Mouse (Mus musculus) C2C12 (cell line): Measurements from ENCODE around the gene Atr. TPM values are rescaled to one million over a fixed set of nuclear protein-coding genes. Genes with fewer than 3 reads are reported as not detected.

Experiments
- H3K27me3 ChIP-seq: one replicate; pipeline ENCODE4 v1.6.1; 2011; ENCODE audit not compliant: control insufficient read depth, insufficient read depth, insufficient read length
- H3K36me3 ChIP-seq: one replicate; pipeline ENCODE4 v1.6.1; 2011; ENCODE audit not compliant: control insufficient read depth, insufficient read depth
- H3K4me3 ChIP-seq: one replicate; pipeline ENCODE4 v1.5.1; 2011; ENCODE audit warnings: mild to moderate bottlenecking, control low read depth; ENCODE audit not compliant: poor library complexity, insufficient read depth, severe bottlenecking
- H3K79me2 ChIP-seq: one replicate; pipeline ENCODE4 v1.6.1; 2011; ENCODE audit not compliant: control insufficient read depth, insufficient read depth
- H3K79me3 ChIP-seq: one replicate; pipeline ENCODE4 v1.6.1; 2011; ENCODE audit warnings: low read depth, control low read depth
- H3ac ChIP-seq: one replicate; pipeline ENCODE3; 2011; ENCODE audit warnings: low read depth; ENCODE audit not compliant: control insufficient read depth, insufficient read length
- CEBPB ChIP-seq: IDR thresholded peaks from one replicate; pipeline ENCODE4 v1.6.1; 2011; ENCODE audit warnings: low read depth, mild to moderate bottlenecking, control low read depth, moderate library complexity
- CTCF ChIP-seq: IDR thresholded peaks from one replicate; pipeline ENCODE4 v1.5.1; 2011; ENCODE audit not compliant: control insufficient read depth, insufficient read depth, insufficient read length
- FOSL1 ChIP-seq: IDR thresholded peaks from one replicate; pipeline ENCODE4 v1.8.0; 2011; ENCODE audit warnings: mild to moderate bottlenecking, low read length; ENCODE audit not compliant: poor library complexity, insufficient read depth, severe bottlenecking
- MAX ChIP-seq: IDR thresholded peaks from one replicate; pipeline ENCODE4 v1.6.1; 2011; ENCODE audit warnings: mild to moderate bottlenecking, control low read depth
- MYOD1 ChIP-seq: IDR thresholded peaks from one replicate; pipeline ENCODE4 v1.6.1; 2011; ENCODE audit warnings: low read depth; ENCODE audit not compliant: control insufficient read depth, insufficient read length
- MYOG ChIP-seq: IDR thresholded peaks from one replicate; pipeline ENCODE4 v1.6.1; 2011; ENCODE audit not compliant: control insufficient read depth, insufficient read length; ENCODE audit errors: extremely low read depth
- USF1 ChIP-seq: IDR thresholded peaks from one replicate; pipeline ENCODE4 v1.6.1; 2011; ENCODE audit warnings: low read depth, mild to moderate bottlenecking, control low read depth, moderate library complexity
- polyA plus RNA-seq: library from polyadenylated mRNA; unstranded; fragments of >200 nt; fragmentation: generic; extraction: Trizol; gene quantifications from one replicate; pipeline ENCODE4 v1.2.1, GENCODE M21; 2012; ENCODE audit warnings: missing spikeins

Gene Atr
- polyA plus RNA-seq, 1 experiment: 2.1 TPM

DNA sequence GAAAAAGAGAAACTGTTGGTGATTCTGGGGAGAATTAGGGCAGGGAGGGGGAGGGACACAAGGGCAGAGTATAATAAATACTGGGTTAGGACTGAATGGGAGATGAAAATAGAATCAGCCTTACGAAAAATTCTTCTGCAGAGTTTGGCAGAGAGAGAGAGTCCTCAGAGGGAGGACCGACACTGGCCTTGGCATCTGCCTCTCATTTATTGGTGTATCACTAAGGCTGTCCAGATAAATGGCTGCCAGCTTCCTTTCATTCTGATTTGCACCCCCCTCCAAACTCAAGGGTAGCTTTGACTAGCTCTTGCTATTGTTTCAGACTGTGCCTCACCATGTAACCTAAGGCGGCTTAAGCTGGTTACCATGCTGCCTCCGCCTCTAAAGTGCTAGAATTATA is 1.4 kb upstream of the Atr start:
- TF ChIP-seq CEBPB (no peak), MYOG (no peak), CTCF (no peak), MYOD1 (no peak), USF1 (no peak), FOSL1 (no peak), MAX (no peak)
- Histone ChIP-seq H3K36me3 (no peaks in the 10 kb centered on the region), H3K79me2 (peaks cover 19% of the 10 kb centered on the region), H3K4me3 (no peak overlapping the region), H3K27me3 (peaks cover 4% of the 10 kb centered on the region), H3K79me3 (peaks cover 3% of the 10 kb centered on the region), H3ac (no peak overlapping the region)

DNA sequence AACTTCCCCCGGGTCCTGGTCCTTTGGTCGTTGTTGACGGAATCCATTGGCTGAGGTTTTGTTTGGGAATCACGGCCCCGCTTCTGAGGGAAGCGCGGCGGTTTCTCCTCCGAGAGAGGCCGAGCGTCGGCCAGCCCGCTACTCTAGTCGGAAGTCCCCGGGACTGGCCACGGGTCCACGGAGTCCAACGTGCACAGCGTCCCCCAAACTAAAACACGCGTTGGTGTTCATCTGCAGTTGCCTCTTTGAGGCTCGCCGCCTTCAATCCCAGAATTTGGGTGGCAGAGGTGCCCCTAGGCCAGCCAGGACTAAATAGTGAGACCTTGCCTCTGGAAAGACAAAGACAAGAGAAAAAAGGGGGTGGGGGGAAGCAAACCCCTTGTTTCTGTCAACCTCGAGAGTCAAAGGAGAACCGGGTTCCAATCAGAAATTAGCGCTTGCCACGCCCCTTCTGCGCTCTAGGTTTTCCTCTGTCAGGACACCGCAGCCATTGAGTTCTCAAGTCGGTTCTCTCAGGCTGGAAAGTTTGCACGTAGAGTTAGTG is 702 bp downstream of the Atr start:
- peaks cover 4% of the 10 kb centered on the region for H3K27me3 ChIP-seq
- H3K36me3 ChIP-seq: peaks cover 4% of the 10 kb centered on the region
- H3K79me3 ChIP-seq: peaks cover 3% of the 10 kb centered on the region
- no peak for TF ChIP-seq MAX
- TF ChIP-seq FOSL1: no peak
- no peak for TF ChIP-seq CEBPB
- no peak for TF ChIP-seq MYOD1
- no peak for TF ChIP-seq MYOG
- TF ChIP-seq CTCF: no peak
- TF ChIP-seq USF1: no peak
- H3ac ChIP-seq: peak overlapping the region; percentile 95
- peaks cover 19% of the 10 kb centered on the region for H3K79me2 ChIP-seq
- H3K4me3 ChIP-seq: peak overlapping the region; percentile 68

DNA sequence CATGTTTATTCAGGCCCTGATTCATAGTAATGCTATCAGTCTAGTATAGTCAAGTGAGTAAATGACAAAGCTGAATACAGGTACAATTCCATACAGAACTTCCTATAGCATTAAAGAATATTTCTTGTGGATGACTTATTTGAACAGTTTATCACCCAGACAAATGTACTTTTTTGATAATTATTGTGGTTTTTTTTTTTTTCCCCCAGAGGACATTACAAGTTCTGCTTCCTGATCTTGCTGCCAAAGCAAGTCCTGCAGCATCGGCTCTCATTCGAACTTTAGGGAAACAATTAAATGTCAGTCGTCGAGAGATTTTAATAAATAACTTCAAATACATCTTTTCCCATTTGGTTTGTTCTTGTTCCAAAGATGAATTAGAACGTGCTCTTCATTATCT is 20.8 kb downstream of the Atr start:
- Histone ChIP-seq H3K4me3 (no peak overlapping the region), H3K36me3 (peaks cover 47% of the 10 kb centered on the region), H3K27me3 (no peaks in the 10 kb centered on the region), H3ac (no peak overlapping the region), H3K79me3 (no peaks in the 10 kb centered on the region), H3K79me2 (no peaks in the 10 kb centered on the region)
- TF ChIP-seq CTCF (no peak), FOSL1 (no peak), USF1 (no peak), CEBPB (no peak), MYOD1 (no peak), MYOG (no peak), MAX (no peak)

DNA sequence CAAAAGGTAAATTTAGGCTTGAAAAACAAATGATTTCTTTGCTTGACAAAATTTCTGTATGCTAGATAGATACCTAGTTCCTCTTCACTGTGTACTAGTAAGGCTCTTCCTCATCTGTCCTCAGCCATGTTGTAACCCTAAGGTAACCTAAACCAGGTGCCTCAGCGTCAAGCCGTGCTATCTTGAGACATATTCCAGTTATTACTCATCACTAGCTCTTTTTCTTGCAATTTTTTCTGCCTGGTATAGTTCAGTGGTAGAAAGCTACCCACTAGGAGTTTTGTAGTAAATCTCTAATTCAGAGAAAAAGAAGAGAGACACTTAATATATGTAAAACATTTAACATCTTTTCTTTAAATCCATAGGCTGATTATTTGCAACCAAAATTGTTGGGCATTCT is 25.4 kb downstream of the Atr start:
- no peaks in the 10 kb centered on the region for H3K79me3 ChIP-seq
- H3K4me3 ChIP-seq: no peak overlapping the region
- no peak for TF ChIP-seq USF1
- TF ChIP-seq CTCF: no peak
- no peak for TF ChIP-seq CEBPB
- no peak for TF ChIP-seq MYOG
- TF ChIP-seq MAX: no peak
- no peak for TF ChIP-seq FOSL1
- TF ChIP-seq MYOD1: no peak
- H3K27me3 ChIP-seq: no peaks in the 10 kb centered on the region
- H3ac ChIP-seq: no peak overlapping the region
- H3K36me3 ChIP-seq: peaks cover 44% of the 10 kb centered on the region
- H3K79me2 ChIP-seq: no peaks in the 10 kb centered on the region

DNA sequence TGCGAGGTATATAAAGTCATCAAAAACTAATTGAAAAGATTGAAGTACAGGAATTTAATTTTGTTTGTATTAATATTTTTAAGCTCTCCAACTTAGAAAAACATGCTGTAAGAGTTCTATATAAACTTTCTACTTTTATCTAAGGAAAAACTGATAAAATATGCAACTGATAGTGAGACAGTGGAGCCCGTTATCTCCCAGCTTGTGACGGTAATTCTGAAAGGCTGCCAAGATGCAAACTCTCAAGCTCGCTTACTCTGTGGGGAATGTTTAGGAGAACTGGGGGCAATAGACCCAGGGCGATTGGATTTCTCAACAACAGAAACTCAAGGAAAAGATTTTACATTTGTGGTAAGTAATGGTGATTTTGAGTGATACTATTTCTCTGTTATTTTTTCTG is 40.0 kb downstream of the Atr start:
- Histone ChIP-seq H3K79me2 (no peaks in the 10 kb centered on the region), H3K36me3 (peaks cover 17% of the 10 kb centered on the region), H3K4me3 (no peak overlapping the region), H3K27me3 (no peaks in the 10 kb centered on the region), H3K79me3 (no peaks in the 10 kb centered on the region), H3ac (no peak overlapping the region)
- TF ChIP-seq FOSL1 (no peak), MYOD1 (no peak), MAX (no peak), USF1 (no peak), CEBPB (no peak), CTCF (no peak), MYOG (no peak)

DNA sequence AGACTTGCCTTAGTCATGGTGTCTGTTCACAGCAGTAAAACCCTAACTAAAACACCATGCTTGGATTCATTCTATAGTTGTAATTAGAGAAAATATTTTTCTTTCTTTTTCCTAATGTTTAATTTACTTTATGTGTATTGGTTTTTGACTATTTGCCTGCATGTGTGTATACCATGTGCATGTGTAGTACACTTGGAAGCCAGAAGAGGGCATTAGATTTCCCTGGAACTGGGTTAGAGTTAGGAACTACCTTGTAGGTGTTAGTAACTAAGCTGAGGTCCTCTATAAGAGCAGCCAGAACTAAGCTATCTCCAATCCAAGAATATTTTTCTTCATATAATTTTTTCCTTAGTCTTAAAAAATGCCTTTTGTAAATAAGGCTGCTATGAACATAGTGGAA is 75.5 kb downstream of the Atr start:
- TF ChIP-seq MYOD1 (no peak), CTCF (no peak), MYOG (no peak), MAX (no peak), FOSL1 (no peak), CEBPB (no peak)
- H3K36me3 ChIP-seq: peaks cover 19% of the 10 kb centered on the region
- no peaks in the 10 kb centered on the region for H3K27me3 ChIP-seq
- no peak overlapping the region for H3ac ChIP-seq
- no peaks in the 10 kb centered on the region for H3K79me3 ChIP-seq
- H3K4me3 ChIP-seq: no peak overlapping the region
- H3K79me2 ChIP-seq: no peaks in the 10 kb centered on the region
